Mouse (Mus musculus) neural tube, embryonic 14.5 days (tissue): ENCODE results near the gene Duoxa2. TPM values are rescaled to one million over a fixed set of nuclear protein-coding genes. Genes with fewer than 3 reads are reported as not detected.

Source experiments
- ATAC-seq: fragments of 200-750 bp; cut with Nextera tagmentation; 2 replicates; pipeline ENCODE4 v1.8.0; 2017; ENCODE audit warnings: low read depth, mild to moderate bottlenecking, moderate TSS enrichment, moderate library complexity
- H3K27ac ChIP-seq: fragments of 300-500 bp; sonication (generic); 2 replicates; pipeline ENCODE4 v1.5.1; 2014; ENCODE audit warnings: low read depth, mild to moderate bottlenecking, control low read depth, low read length, moderate library complexity, mixed read lengths
- H3K27me3 ChIP-seq: fragments of 300-500 bp; sonication (generic); 2 replicates; pipeline ENCODE4 v1.6.1; 2014; ENCODE audit warnings: low read length; ENCODE audit not compliant: control insufficient read depth, insufficient read depth
- H3K36me3 ChIP-seq: fragments of 300-500 bp; sonication (generic); 2 replicates; pipeline ENCODE4 v1.6.1; 2014; ENCODE audit warnings: low read length, mixed read lengths; ENCODE audit not compliant: control insufficient read depth, insufficient read depth
- H3K4me1 ChIP-seq: fragments of 300-500 bp; sonication (generic); 2 replicates; pipeline ENCODE4 v1.6.1; 2014; ENCODE audit warnings: low read length; ENCODE audit not compliant: control insufficient read depth, insufficient read depth
- H3K4me2 ChIP-seq: fragments of 300-500 bp; sonication (generic); 2 replicates; pipeline ENCODE4 v1.6.1; 2014; ENCODE audit warnings: mild to moderate bottlenecking, low read depth, low read length, control low read depth
- H3K4me3 ChIP-seq: fragments of 300-500 bp; sonication (generic); 2 replicates; pipeline ENCODE4 v1.5.1; 2014; ENCODE audit warnings: low read depth, low read length, control low read depth, mixed read lengths
- H3K9ac ChIP-seq: fragments of 300-500 bp; sonication (generic); replicated peaks from 2 replicates; pipeline ENCODE4 v1.6.1; 2014; ENCODE audit warnings: low read depth, mild to moderate bottlenecking, control low read depth, low read length, mixed read lengths
- H3K9me3 ChIP-seq: fragments of 300-500 bp; sonication (generic); 2 replicates; pipeline ENCODE4 v1.6.1; 2016; ENCODE audit warnings: low read length; ENCODE audit not compliant: control insufficient read depth
- WGBS: fragments of 180-500 bp; shearing (Covaris S2); extraction: QIAGEN DNeasy Blood & Tissue Kit; methylation state at CpG from one replicate; pipeline ENCODE4 v1.1.7; 2014; 5-methylcytosine and 5-hydroxymethylcytosine counted together
- polyA plus RNA-seq: library from polyadenylated mRNA; unstranded; fragments of >200 nt; fragmentation: Nextera tagmentation; extraction: Ambion mirVana; gene quantifications from 2 replicates; pipeline ENCODE4 v1.2.1, GENCODE M21; 2014

The Duoxa2 gene
- polyA plus RNA-seq, 1 experiment from 2014 or later = 0.37 TPM

GRCm38 (mm10) chr2:122294916-122295315, 3.8 kb upstream of the Duoxa2 start:
- 8% methylated on average over 7 of the region's 7 CpGs for WGBS
- peaks cover 14% of the 10 kb centered on the region; the same call in 1 of the 2 replicates for H3K4me1 ChIP-seq

GRCm38 (mm10) chr2:122297271-122298095, 1.2 kb upstream of the Duoxa2 start:
- Histone ChIP-seq H3K9me3 (no peaks in the 10 kb centered on the region), H3K27me3 (peaks cover 62% of the 10 kb centered on the region), H3K36me3 (no peaks in the 10 kb centered on the region), H3K4me1 (peaks cover 23% of the 10 kb centered on the region; the same call in 1 of the 2 replicates), H3K4me2 (peak overlapping the region; percentile 3; the same call in 1 of the 2 replicates), H3K4me3 (no peak overlapping the region), H3K27ac (no peak overlapping the region), H3K9ac (no peak overlapping the region)
- under 1% methylated on average over 35 of the region's 35 CpGs for WGBS
- ATAC-seq = no peak

More at GRCm38 (mm10) chr2:122294916-122295315, 3.8 kb upstream of the Duoxa2 start:
- Histone ChIP-seq H3K9ac (no peak overlapping the region), H3K27ac (no peak overlapping the region), H3K4me2 (no peak overlapping the region), H3K4me3 (no peak overlapping the region), H3K27me3 (peaks cover 36% of the 10 kb centered on the region), H3K9me3 (no peaks in the 10 kb centered on the region), H3K36me3 (no peaks in the 10 kb centered on the region)
- no peak for ATAC-seq

- peak within 1 kb of the TSS; percentile 7; the same call in 1 of the 2 replicates for H3K4me3 ChIP-seq
- peaks cover 66% of the 10 kb centered on the region for H3K27me3 ChIP-seq
- peaks cover 23% of the 10 kb centered on the region; the same call in 1 of the 2 replicates for H3K4me1 ChIP-seq
- H3K27ac ChIP-seq = no peak within 1 kb of the TSS
- H3K36me3 ChIP-seq = no peaks in the 10 kb centered on the region
- no peaks in the 10 kb centered on the region for H3K9me3 ChIP-seq
- 2% methylated on average over 13 of the region's 13 CpGs for WGBS
- H3K9ac ChIP-seq = no peak within 1 kb of the TSS
- peak within 1 kb of the TSS; percentile 17; the same call in 1 of the 2 replicates for H3K4me2 ChIP-seq
- no peak for ATAC-seq
These were observed 602 bp upstream of the Duoxa2 start, which contains the start of gene Duox2 for GRCm38 (mm10) chr2:122298096-122298499. Gene Duox2 (minus strand): TSS chr2:122298449.

GRCm38 (mm10) chr2:122299911-122300655, 1.4 kb downstream of the Duoxa2 start:
- Histone ChIP-seq H3K4me1 (peaks cover 23% of the 10 kb centered on the region; the same call in 1 of the 2 replicates), H3K27ac (no peak overlapping the region), H3K9me3 (no peaks in the 10 kb centered on the region), H3K9ac (no peak overlapping the region), H3K4me2 (no peak overlapping the region), H3K36me3 (no peaks in the 10 kb centered on the region), H3K27me3 (peaks cover 63% of the 10 kb centered on the region), H3K4me3 (no peak overlapping the region)
- WGBS = 7% methylated on average over 14 of the region's 14 CpGs
- ATAC-seq = no peak

- peaks cover 60% of the 10 kb centered on the region for H3K27me3 ChIP-seq
- H3K4me1 ChIP-seq = peaks cover 23% of the 10 kb centered on the region; the same call in 1 of the 2 replicates
- peak overlapping the region; percentile 55; the same call in 1 of the 2 replicates for H3K4me2 ChIP-seq
- H3K9me3 ChIP-seq = no peaks in the 10 kb centered on the region
- no peak overlapping the region for H3K4me3 ChIP-seq
- no peak overlapping the region for H3K27ac ChIP-seq
- no peak for ATAC-seq
- WGBS = 5% methylated on average over 14 of the region's 14 CpGs
- H3K9ac ChIP-seq = no peak overlapping the region
- H3K36me3 ChIP-seq = no peaks in the 10 kb centered on the region
These were observed 1.9 kb downstream of the Duoxa2 start for GRCm38 (mm10) chr2:122300656-122301020.

- Histone ChIP-seq H3K9ac (peak overlapping the region; percentile 25; the same call in 1 of the 2 replicates), H3K9me3 (no peaks in the 10 kb centered on the region), H3K4me2 (peak overlapping the region; percentile 55), H3K4me3 (peak overlapping the region; percentile 39), H3K36me3 (no peaks in the 10 kb centered on the region), H3K27me3 (peaks cover 60% of the 10 kb centered on the region), H3K27ac (no peak overlapping the region), H3K4me1 (peaks cover 23% of the 10 kb centered on the region; the same call in 1 of the 2 replicates)
- WGBS = under 1% methylated on average over 46 of the region's 48 CpGs
- ATAC-seq = peak; percentile 47
These were observed 2.6 kb downstream of the Duoxa2 start for GRCm38 (mm10) chr2:122301081-122301920.

GRCm38 (mm10) chr2:122301921-122302573, 3.3 kb downstream of the Duoxa2 start:
- ATAC-seq = no peak
- Histone ChIP-seq H3K4me2 (peak overlapping the region; percentile 55), H3K4me1 (peaks cover 23% of the 10 kb centered on the region; the same call in 1 of the 2 replicates), H3K9ac (peak overlapping the region; percentile 25; the same call in 1 of the 2 replicates), H3K9me3 (no peaks in the 10 kb centered on the region), H3K27me3 (peaks cover 61% of the 10 kb centered on the region), H3K27ac (no peak overlapping the region), H3K36me3 (no peaks in the 10 kb centered on the region), H3K4me3 (peak overlapping the region; percentile 39)
- WGBS = 6% methylated on average over 23 of the region's 23 CpGs
